Mouse (Mus musculus): ENCODE measurements around the gene Fntb. TPM values are rescaled to one million over a fixed set of nuclear protein-coding genes. Genes with fewer than 3 reads are reported as not detected.
A peak's percentile ranks its signal among the peaks of the same experiment; 100 is the strongest.

The Fntb gene
- polyA plus RNA-seq (2014; fragmentation: Nextera tagmentation; extraction: Ambion mirVana), result 33.1 and 39.9 TPM in 2 replicates

DNA sequence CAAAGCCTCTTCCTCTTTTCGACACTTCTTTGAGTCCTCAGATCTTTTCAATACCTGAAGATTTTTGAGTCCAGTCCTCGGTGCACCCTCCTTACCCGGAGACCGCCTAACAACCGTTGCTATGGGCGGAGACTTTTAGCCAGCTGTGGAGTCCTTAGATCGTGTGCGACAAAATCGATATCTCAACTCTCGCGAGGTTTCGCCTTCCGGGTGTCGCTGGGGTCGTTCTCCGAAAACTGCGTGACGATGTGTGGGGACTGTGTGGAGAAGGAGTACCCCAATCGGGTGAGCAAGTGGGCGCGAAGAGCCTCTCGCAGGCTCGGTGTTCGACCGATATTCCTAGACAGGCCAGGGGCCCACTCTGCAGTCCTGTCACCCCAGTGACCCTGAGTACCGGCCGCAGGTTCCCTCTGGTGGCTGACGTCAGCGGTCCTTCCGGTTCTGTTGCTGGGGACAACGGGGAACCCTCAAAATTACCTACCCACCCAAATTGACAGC is at the start of gene Fntb, which contains the start of gene Churc1:
Gene Fntb (plus strand): TSS at position 236 of the 498 bp plus-strand sequence.
Gene Churc1 (plus strand): TSS at position 185 of the 498 bp plus-strand sequence.
- ATAC-seq (ENCODE audit: low FRiP score, low TSS enrichment), result peak; percentile 94

DNA sequence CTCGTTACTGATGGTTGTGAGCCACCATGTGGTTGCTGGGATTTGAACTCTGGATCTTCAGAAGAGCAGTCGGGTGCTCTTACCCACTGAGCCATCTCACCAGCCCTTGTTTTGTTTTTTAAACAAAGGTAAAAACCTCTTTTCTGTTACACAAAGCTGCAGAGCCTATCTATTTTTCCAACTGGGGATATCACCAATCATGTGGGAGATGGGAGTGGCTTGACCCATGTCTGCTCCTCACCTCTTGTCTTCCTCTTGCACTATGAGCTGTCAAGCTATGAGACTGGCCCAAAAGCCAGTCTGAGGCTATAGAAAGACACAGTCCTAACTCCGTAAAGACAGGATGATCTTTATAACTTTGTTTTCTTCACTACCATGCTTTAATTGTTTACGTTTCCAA is 47.0 kb upstream of the Fntb start:
- no peaks in the 10 kb centered on the region for H3K4me1 ChIP-seq (ENCODE audit: control insufficient read depth, insufficient read depth, low read length)
- H3K9ac ChIP-seq (replicated peaks; ENCODE audit: low read length), result no peak overlapping the region
- no peak overlapping the region for H3K27ac ChIP-seq (replicated peaks; ENCODE audit: low read depth, low read length)
- no peaks in the 10 kb centered on the region for H3K27me3 ChIP-seq (ENCODE audit: control insufficient read depth, insufficient read depth, low read length)
- H3K4me2 ChIP-seq (ENCODE audit: low read length), result no peak overlapping the region
- H3K36me3 ChIP-seq (ENCODE audit: control insufficient read depth, insufficient read depth, low read length), result no peaks in the 10 kb centered on the region
- WGBS, result 81% methylated on average over 4 of the region's 4 CpGs
- no peak overlapping the region for H3K4me3 ChIP-seq (replicated peaks; ENCODE audit: low read depth, low read length)
- H3K9me3 ChIP-seq (ENCODE audit: control insufficient read depth, low read length), result no peaks in the 10 kb centered on the region
- ATAC-seq (ENCODE audit: low FRiP score, low TSS enrichment), result no peak
- no peak for DNase-seq

More for the DNA sequence above, at the start of gene Fntb, which contains the start of gene Churc1:
- H3K4me3 ChIP-seq (replicated peaks; ENCODE audit: low read depth, low read length), result peak within 1 kb of the TSS; percentile 59
- peak within 1 kb of the TSS; percentile 84 for H3K27ac ChIP-seq (replicated peaks; ENCODE audit: low read depth, low read length)
- peak; percentile 98 for DNase-seq
- WGBS, result under 1% methylated on average over 31 of the region's 31 CpGs
- H3K27me3 ChIP-seq (ENCODE audit: control insufficient read depth, insufficient read depth, low read length), result no peaks in the 10 kb centered on the region
- no peaks in the 10 kb centered on the region for H3K9me3 ChIP-seq (ENCODE audit: control insufficient read depth, low read length)
- no peaks in the 10 kb centered on the region for H3K36me3 ChIP-seq (ENCODE audit: control insufficient read depth, insufficient read depth, low read length)
- H3K4me1 ChIP-seq (ENCODE audit: control insufficient read depth, insufficient read depth, low read length), result peaks cover 4% of the 10 kb centered on the region; the same call in 1 of the 2 replicates
- peak within 1 kb of the TSS; percentile 60 for H3K4me2 ChIP-seq (ENCODE audit: low read length)
- peak within 1 kb of the TSS; percentile 79 for H3K9ac ChIP-seq (replicated peaks; ENCODE audit: low read length)

DNA sequence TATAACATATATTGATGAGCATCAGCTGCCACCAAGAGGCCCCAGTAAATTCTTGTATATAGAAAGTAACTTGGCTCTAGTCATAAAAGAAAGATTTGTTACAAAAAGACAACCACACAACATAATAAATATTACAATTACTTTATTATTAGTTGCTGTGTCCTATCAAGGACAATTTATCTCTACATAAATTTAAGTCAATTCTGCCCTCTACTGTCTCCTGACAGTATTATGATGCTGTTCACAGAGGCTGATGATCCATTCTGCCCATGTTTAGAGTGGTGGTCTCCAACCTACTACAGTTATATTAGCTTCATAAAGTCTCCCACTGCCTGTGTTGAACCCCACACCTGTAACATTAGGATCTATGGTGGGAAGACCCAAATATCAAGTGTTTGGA is 44.8 kb upstream of the Fntb start:
- no peak for ATAC-seq (ENCODE audit: low FRiP score, low TSS enrichment)
- Histone ChIP-seq H3K27me3 (ENCODE audit: control insufficient read depth, insufficient read depth, low read length) (no peaks in the 10 kb centered on the region), H3K36me3 (ENCODE audit: control insufficient read depth, insufficient read depth, low read length) (no peaks in the 10 kb centered on the region), H3K9me3 (ENCODE audit: control insufficient read depth, low read length) (no peaks in the 10 kb centered on the region), H3K4me2 (ENCODE audit: low read length) (no peak overlapping the region), H3K4me1 (ENCODE audit: control insufficient read depth, insufficient read depth, low read length) (no peaks in the 10 kb centered on the region), H3K9ac (replicated peaks; ENCODE audit: low read length) (no peak overlapping the region), H3K4me3 (replicated peaks; ENCODE audit: low read depth, low read length) (no peak overlapping the region), H3K27ac (replicated peaks; ENCODE audit: low read depth, low read length) (no peak overlapping the region)
- peak; percentile 79 for DNase-seq

DNA sequence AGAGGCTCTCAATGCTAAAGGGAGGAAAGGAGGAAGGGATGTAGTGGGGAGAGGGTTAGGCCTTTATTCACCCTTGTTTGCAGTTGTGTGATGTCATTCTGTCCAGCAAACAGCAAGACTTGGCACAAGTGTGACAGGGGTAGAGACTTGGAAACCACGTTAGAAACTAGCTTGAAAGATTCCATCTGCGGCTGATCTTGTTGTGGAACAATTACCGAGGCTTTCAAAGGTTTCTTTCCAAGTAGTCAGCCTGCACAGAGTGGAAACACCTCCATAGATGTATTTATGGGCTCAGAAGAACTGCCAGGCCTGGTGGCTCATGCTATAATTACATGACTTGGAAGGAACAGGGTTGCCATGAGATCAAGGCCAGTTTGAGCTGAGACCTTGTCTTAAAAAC is 43.4 kb upstream of the Fntb start:
- no peaks in the 10 kb centered on the region for H3K36me3 ChIP-seq (ENCODE audit: control insufficient read depth, insufficient read depth, low read length)
- no peaks in the 10 kb centered on the region for H3K9me3 ChIP-seq (ENCODE audit: control insufficient read depth, low read length)
- no peak overlapping the region for H3K27ac ChIP-seq (replicated peaks; ENCODE audit: low read depth, low read length)
- H3K27me3 ChIP-seq (ENCODE audit: control insufficient read depth, insufficient read depth, low read length), result no peaks in the 10 kb centered on the region
- 83% methylated on average over 3 of the region's 3 CpGs for WGBS
- no peak overlapping the region for H3K4me2 ChIP-seq (ENCODE audit: low read length)
- DNase-seq, result no peak
- no peak overlapping the region for H3K4me3 ChIP-seq (replicated peaks; ENCODE audit: low read depth, low read length)
- no peak overlapping the region for H3K9ac ChIP-seq (replicated peaks; ENCODE audit: low read length)
- no peak for ATAC-seq (ENCODE audit: low FRiP score, low TSS enrichment)
- H3K4me1 ChIP-seq (ENCODE audit: control insufficient read depth, insufficient read depth, low read length), result no peaks in the 10 kb centered on the region

DNA sequence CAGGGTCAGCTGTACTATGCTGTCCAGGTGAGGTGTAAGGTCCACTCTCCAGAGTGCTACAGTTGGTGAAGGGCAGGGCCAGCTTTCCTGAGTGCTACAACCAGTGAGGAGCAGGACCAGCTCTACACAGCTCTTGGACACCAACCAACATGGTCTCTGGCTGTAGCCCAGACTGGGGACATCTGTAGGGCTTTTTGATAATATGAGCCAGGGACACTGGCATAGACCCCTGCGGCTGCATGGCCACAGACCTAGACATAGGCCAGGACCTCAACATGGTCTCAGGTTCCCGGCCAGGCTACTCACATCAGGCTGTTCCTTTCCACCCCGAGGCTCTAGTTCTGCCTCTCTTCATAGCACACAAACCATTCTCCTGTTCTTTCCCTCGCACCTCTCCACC is 37.4 kb upstream of the Fntb start:
- no peak overlapping the region for H3K27ac ChIP-seq (replicated peaks; ENCODE audit: low read depth, low read length)
- DNase-seq (no peak), ATAC-seq (ENCODE audit: low FRiP score, low TSS enrichment) (no peak)
- H3K27me3 ChIP-seq (ENCODE audit: control insufficient read depth, insufficient read depth, low read length), result no peaks in the 10 kb centered on the region
- no peaks in the 10 kb centered on the region for H3K9me3 ChIP-seq (ENCODE audit: control insufficient read depth, low read length)
- H3K36me3 ChIP-seq (ENCODE audit: control insufficient read depth, insufficient read depth, low read length), result no peaks in the 10 kb centered on the region
- WGBS, result 91% methylated on average over 4 of the region's 4 CpGs
- H3K4me2 ChIP-seq (ENCODE audit: low read length), result no peak overlapping the region
- H3K9ac ChIP-seq (replicated peaks; ENCODE audit: low read length), result no peak overlapping the region
- H3K4me3 ChIP-seq (replicated peaks; ENCODE audit: low read depth, low read length), result no peak overlapping the region
- no peaks in the 10 kb centered on the region for H3K4me1 ChIP-seq (ENCODE audit: control insufficient read depth, insufficient read depth, low read length)

DNA sequence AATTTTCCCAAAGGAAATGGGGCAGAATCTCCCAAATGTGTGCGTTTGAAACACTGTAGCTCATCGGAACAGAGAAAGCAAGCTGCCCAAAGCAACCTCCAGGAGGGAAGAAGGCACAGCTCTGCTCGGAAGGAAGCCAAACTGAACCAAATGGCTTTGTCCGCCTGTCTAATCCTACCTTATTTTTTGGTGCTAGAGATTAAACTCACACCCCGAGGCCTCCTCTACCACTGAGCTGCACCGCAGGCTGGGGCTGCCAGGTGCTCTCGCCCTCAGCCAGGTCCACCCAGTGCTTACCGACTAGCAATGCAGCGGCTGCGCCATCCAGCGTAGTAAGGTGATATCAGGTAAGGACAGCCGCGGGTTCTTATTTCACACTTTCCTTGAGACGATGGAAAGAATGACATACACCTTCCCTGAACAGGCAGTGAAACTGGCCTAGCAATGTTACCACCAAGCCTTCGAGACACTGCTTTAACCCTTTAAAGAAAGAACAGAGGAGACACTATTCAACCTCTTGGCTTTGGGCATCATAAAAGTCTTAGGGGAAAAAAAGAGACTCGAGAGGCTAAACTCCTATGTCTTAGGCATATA is 14.4 kb upstream of the Fntb start:
- ATAC-seq (ENCODE audit: low FRiP score, low TSS enrichment) (no peak), DNase-seq (no peak)
- H3K9ac ChIP-seq (replicated peaks; ENCODE audit: low read length), result no peak overlapping the region
- H3K4me2 ChIP-seq (ENCODE audit: low read length), result no peak overlapping the region
- H3K4me3 ChIP-seq (replicated peaks; ENCODE audit: low read depth, low read length), result no peak overlapping the region
- H3K27me3 ChIP-seq (ENCODE audit: control insufficient read depth, insufficient read depth, low read length), result no peaks in the 10 kb centered on the region
- no peaks in the 10 kb centered on the region for H3K9me3 ChIP-seq (ENCODE audit: control insufficient read depth, low read length)
- no peaks in the 10 kb centered on the region for H3K4me1 ChIP-seq (ENCODE audit: control insufficient read depth, insufficient read depth, low read length)
- no peak overlapping the region for H3K27ac ChIP-seq (replicated peaks; ENCODE audit: low read depth, low read length)
- 73% methylated on average over 16 of the region's 16 CpGs for WGBS
- no peaks in the 10 kb centered on the region for H3K36me3 ChIP-seq (ENCODE audit: control insufficient read depth, insufficient read depth, low read length)

DNA sequence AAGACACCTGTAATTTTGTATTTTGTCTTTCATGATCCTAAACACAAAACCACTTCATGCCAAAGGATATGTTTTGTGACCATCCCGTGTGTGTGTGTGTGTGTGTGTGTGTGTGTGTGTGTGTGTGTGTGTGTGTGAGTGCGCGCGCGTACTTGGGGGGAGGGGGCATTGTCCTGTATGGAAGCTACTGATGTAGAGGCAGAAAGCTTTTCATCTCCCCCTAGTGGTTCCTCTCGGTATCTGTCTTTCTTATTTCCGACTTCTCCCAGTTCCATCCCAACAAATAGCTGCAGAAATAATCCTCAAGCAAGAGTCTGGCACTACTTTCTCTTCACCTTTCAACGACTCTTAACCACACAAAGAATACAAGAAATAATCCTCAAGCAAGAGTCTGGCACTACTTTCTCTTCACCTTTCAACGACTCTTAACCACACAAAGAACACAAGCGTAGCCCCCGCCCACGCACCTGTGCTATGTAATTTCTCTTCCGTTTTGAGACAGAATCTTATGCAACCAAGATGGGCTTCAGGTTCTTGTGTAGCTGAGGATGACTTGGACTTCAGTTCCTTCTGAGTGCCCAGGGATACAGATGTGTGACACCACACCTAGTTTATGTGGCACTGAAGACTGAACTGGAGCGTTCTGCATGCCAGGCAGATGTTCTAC is 12.6 kb upstream of the Fntb start:
- no peaks in the 10 kb centered on the region for H3K9me3 ChIP-seq (ENCODE audit: control insufficient read depth, low read length)
- H3K36me3 ChIP-seq (ENCODE audit: control insufficient read depth, insufficient read depth, low read length), result no peaks in the 10 kb centered on the region
- no peak overlapping the region for H3K4me3 ChIP-seq (replicated peaks; ENCODE audit: low read depth, low read length)
- peak; percentile 83 for DNase-seq
- H3K4me1 ChIP-seq (ENCODE audit: control insufficient read depth, insufficient read depth, low read length), result no peaks in the 10 kb centered on the region
- no peak overlapping the region for H3K27ac ChIP-seq (replicated peaks; ENCODE audit: low read depth, low read length)
- H3K27me3 ChIP-seq (ENCODE audit: control insufficient read depth, insufficient read depth, low read length), result no peaks in the 10 kb centered on the region
- 45% methylated on average over 14 of the region's 14 CpGs for WGBS
- no peak overlapping the region for H3K9ac ChIP-seq (replicated peaks; ENCODE audit: low read length)
- H3K4me2 ChIP-seq (ENCODE audit: low read length), result no peak overlapping the region
- ATAC-seq (ENCODE audit: low FRiP score, low TSS enrichment), result no peak

DNA sequence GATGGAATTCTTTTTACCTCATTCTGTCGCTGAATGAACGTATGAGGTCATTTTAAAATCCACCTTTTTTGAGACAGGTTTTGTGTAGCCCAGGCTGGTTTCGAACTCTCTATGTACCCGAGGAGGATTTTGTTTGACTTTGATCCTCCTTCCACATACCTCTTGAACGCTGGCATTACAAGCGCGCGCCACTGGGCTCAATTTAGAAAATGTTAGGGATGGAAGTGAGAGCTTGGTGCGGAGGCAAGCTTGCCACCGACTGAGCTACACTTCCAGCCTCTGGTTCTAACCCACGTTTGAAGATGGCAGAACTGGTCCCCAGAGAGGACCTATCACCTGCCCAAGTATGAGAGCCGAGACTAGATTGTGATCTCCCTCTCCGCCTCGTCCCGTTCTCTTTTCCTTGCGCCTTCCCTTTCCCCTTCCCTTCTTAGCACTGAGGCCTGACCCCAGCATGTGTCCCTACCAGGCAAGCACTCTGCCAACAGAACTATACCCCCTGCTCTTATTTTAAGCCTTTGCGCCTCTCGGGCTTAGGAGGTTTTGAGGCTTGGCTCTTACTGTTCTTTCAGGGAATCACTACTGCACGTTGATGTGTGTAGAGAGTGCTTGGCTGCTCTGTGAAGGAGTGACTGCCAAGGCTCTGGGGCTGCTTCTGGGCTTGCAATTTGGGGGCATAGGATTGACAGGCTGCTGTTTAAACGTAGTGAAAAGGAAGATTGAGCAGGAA is 677 bp downstream of the Fntb start:
- H3K27ac ChIP-seq (replicated peaks; ENCODE audit: low read depth, low read length), result peak overlapping the region; percentile 84
- H3K4me2 ChIP-seq (ENCODE audit: low read length), result peak overlapping the region; percentile 60
- H3K27me3 ChIP-seq (ENCODE audit: control insufficient read depth, insufficient read depth, low read length), result no peaks in the 10 kb centered on the region
- no peaks in the 10 kb centered on the region for H3K9me3 ChIP-seq (ENCODE audit: control insufficient read depth, low read length)
- 31% methylated on average over 20 of the region's 20 CpGs for WGBS
- H3K36me3 ChIP-seq (ENCODE audit: control insufficient read depth, insufficient read depth, low read length), result no peaks in the 10 kb centered on the region
- peak overlapping the region; percentile 59 for H3K4me3 ChIP-seq (replicated peaks; ENCODE audit: low read depth, low read length)
- 0 out of 2 replicates have a peak, but pooled peaks have one; percentile 31 for ATAC-seq (ENCODE audit: low FRiP score, low TSS enrichment)
- H3K4me1 ChIP-seq (ENCODE audit: control insufficient read depth, insufficient read depth, low read length), result peaks cover 4% of the 10 kb centered on the region; the same call in 1 of the 2 replicates
- DNase-seq, result no peak
- H3K9ac ChIP-seq (replicated peaks; ENCODE audit: low read length), result peak overlapping the region; percentile 79

Data from midbrain, embryonic 14.5 days (tissue).